8 mouse cellular contexts compared by ENCODE assay signal in the genomic region with DNA sequence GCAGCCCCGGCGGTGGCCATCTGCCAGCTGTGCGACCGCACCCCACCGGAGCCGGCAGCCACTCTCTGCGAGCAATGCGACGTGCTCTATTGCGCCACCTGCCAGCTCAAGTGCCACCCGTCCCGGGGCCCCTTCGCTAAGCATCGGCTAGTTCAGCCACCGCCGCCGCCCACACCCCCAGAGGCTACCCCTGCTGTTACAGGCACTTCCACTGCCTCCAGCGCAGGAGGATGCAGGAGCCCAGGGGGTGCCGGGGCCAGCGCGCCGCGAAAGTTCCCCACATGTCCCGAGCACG. TPM values are rescaled to one million over a fixed set of nuclear protein-coding genes. Genes with fewer than 3 reads are reported as not detected.
DNase-seq lines count a peak whose midpoint lies in the region; ATAC-seq and TF ChIP-seq lines count a peak whose summit lies in the region.

No protein-coding gene starts in this region.

- ATAC-seq in heart, postnatal 0 days (ENCODE audit: insufficient read depth, low read depth) = 0 out of 2 replicates have a peak, but pooled peaks have one; percentile 3
- no peak for ATAC-seq in lung, embryonic 14.5 days (ENCODE audit: insufficient read depth)

- H3K36me3 ChIP-seq in heart, postnatal 0 days (replicated peaks; ENCODE audit: control insufficient read depth, insufficient read depth, low read length) = no peaks in the 10 kb centered on the region
- no peaks in the 10 kb centered on the region for H3K36me3 ChIP-seq in lung, embryonic 14.5 days (ENCODE audit: insufficient read depth)

- WGBS in heart, postnatal 0 days = 0% methylated on average over 25 of the region's 25 CpGs
- WGBS in lung, embryonic 14.5 days = under 1% methylated on average over 25 of the region's 25 CpGs

- no peak overlapping the region for H3K9ac ChIP-seq in heart, postnatal 0 days (replicated peaks; ENCODE audit: low read depth, low read length)
- no peak overlapping the region for H3K9ac ChIP-seq in lung, embryonic 14.5 days

- H3K4me2 ChIP-seq in heart, postnatal 0 days (ENCODE audit: low read depth, low read length) = peak overlapping the region; percentile 97
- H3K4me2 ChIP-seq in lung, embryonic 14.5 days = peak overlapping the region; percentile 100

- peaks cover 21% of the 10 kb centered on the region for H3K4me1 ChIP-seq in heart, postnatal 0 days (ENCODE audit: control insufficient read depth, insufficient read depth)
- H3K4me1 ChIP-seq in lung, embryonic 14.5 days (ENCODE audit: insufficient read depth) = peaks cover 8% of the 10 kb centered on the region; the same call in 1 of the 2 replicates

- TF ChIP-seq EP300 in heart, postnatal 0 days (IDR thresholded peaks at IDR 0.05; ENCODE audit: low read depth) = no peak

- peaks cover 59% of the 10 kb centered on the region for H3K27me3 ChIP-seq in heart, postnatal 0 days (ENCODE audit: control insufficient read depth, insufficient read depth, low read length)
- H3K27me3 ChIP-seq in lung, embryonic 14.5 days (ENCODE audit: insufficient read depth, low read length) = peaks cover 55% of the 10 kb centered on the region

- TF ChIP-seq CTCF in heart, postnatal 0 days (IDR thresholded peaks at IDR 0.05; ENCODE audit: low read depth) = peak; percentile 38
- TF ChIP-seq CTCF in lung, embryonic 14.5 days (IDR thresholded peaks at IDR 0.05; ENCODE audit: low read depth) = peak; percentile 50

- peak overlapping the region; percentile 59 for H3K4me3 ChIP-seq in heart, postnatal 0 days (ENCODE audit: low read depth, low read length)
- peak overlapping the region; percentile 55 for H3K4me3 ChIP-seq in lung, embryonic 14.5 days (ENCODE audit: low read depth, low read length)

- peak; percentile 24 for DNase-seq in urinary bladder, postnatal 14 days (ENCODE audit: low spot score)
- no peak for DNase-seq in urinary bladder, postnatal 10 days (ENCODE audit: low spot score)
- DNase-seq in embryo, embryonic 11 days = peak; percentile 82
- no peak for DNase-seq in heart, postnatal 0 days (ENCODE audit: low spot score)
- DNase-seq in layer of hippocampus, adult 8-10 months (ENCODE audit: low spot score in 2 of 2) = peak; percentile 45 to 70
- DNase-seq in lung, embryonic 14.5 days = peak; percentile 69
- peak; percentile 58 for DNase-seq in retina, adult 2 months (ENCODE audit: low read depth, low spot score)
- DNase-seq in thymus, postnatal 4 days = peak; percentile 81

- H3K27ac ChIP-seq in heart, postnatal 0 days (ENCODE audit: low read depth) = no peak overlapping the region
- H3K27ac ChIP-seq in lung, embryonic 14.5 days (ENCODE audit: low read depth) = no peak overlapping the region

- H3K9me3 ChIP-seq in heart, postnatal 0 days (replicated peaks; ENCODE audit: control insufficient read depth, low read length) = no peaks in the 10 kb centered on the region
- no peaks in the 10 kb centered on the region for H3K9me3 ChIP-seq in lung, embryonic 14.5 days (ENCODE audit: low read depth, low read length)

RNA-seq across cellular contexts. Expression of gene Trim67, which starts 1.5 kb away (rescaled TPM):
- total RNA-seq in heart, postnatal 0 days (2014; rRNA removed; ENCODE audit: low replicate concordance) = 0.04 and 0.08 TPM in 2 replicates
- polyA plus RNA-seq in heart, postnatal 0 days (2015; fragmentation: Nextera tagmentation; extraction: Ambion mirVana) = 0.07 and 0.08 TPM in 2 replicates
- total RNA-seq in layer of hippocampus, adult 8-10 months (2022) = 1 to 10 TPM; 1.9 to 2.3 (median 2.1) TPM
- 0.70 and 1.0 TPM in 2 replicates for polyA plus RNA-seq in lung, embryonic 14.5 days (2014; fragmentation: Nextera tagmentation; extraction: Ambion mirVana)

RNA-seq across cellular contexts. Expression of gene Fam89a, which starts 42.8 kb away (rescaled TPM):
- total RNA-seq in heart, postnatal 0 days (2014; rRNA removed; ENCODE audit: low replicate concordance) = not detected in 2 replicates
- polyA plus RNA-seq in heart, postnatal 0 days (2015; fragmentation: Nextera tagmentation; extraction: Ambion mirVana) = 0.89 and 1.1 TPM in 2 replicates
- 1 to 10 TPM in 1 of 4 experiments, under 1 TPM in 3; 0.56 to 1.2 (median 0.73) TPM for total RNA-seq in layer of hippocampus, adult 8-10 months (2022)
- polyA plus RNA-seq in lung, embryonic 14.5 days (2014; fragmentation: Nextera tagmentation; extraction: Ambion mirVana) = 16.8 and 20.5 TPM in 2 replicates

Comparison
In these comparisons a context has a peak if more than half of its experiments do, and no peak if none do; other contexts are left out.
1. DNase-seq: peak in urinary bladder, postnatal 14 days (single experiment), embryo, embryonic 11 days (single experiment), layer of hippocampus, adult 8-10 months (2 of 2), lung, embryonic 14.5 days (single experiment), retina, adult 2 months (single experiment) and thymus, postnatal 4 days (single experiment); none in urinary bladder, postnatal 10 days (single experiment) and heart, postnatal 0 days (single experiment).